Mouse (Mus musculus): ENCODE measurements around the gene Bin2.

Gene Bin2

GRCm38 (mm10) chr15:100651610-100652009, 17.7 kb downstream of the Bin2 start:
- DNase-seq (ENCODE audit: low read depth, low spot score), result no peak

GRCm38 (mm10) chr15:100650111-100650510, 19.2 kb downstream of the Bin2 start:
- DNase-seq (ENCODE audit: low read depth, low spot score), result no peak

GRCm38 (mm10) chr15:100646161-100646560, 23.2 kb downstream of the Bin2 start:
- DNase-seq (ENCODE audit: low read depth, low spot score), result no peak

GRCm38 (mm10) chr15:100642451-100642850, 26.9 kb downstream of the Bin2 start:
- no peak for DNase-seq (ENCODE audit: low read depth, low spot score)

GRCm38 (mm10) chr15:100641226-100641810, 28.0 kb downstream of the Bin2 start:
- DNase-seq (ENCODE audit: low read depth, low spot score), result no peak

- no peak for DNase-seq (ENCODE audit: low read depth, low spot score)
These were observed 29.2 kb downstream of the Bin2 start for GRCm38 (mm10) chr15:100639972-100640750.

GRCm38 (mm10) chr15:100637661-100638060, 31.7 kb downstream of the Bin2 start:
- DNase-seq (ENCODE audit: low read depth, low spot score), result no peak

- DNase-seq (ENCODE audit: low read depth, low spot score), result no peak
These were observed 32.5 kb downstream of the Bin2 start, which contains the start of gene Smagp for GRCm38 (mm10) chr15:100636700-100637501. Gene Smagp, minus strand, starts transcription at chr15:100636940.

GRCm38 (mm10) chr15:100635851-100636645, 33.3 kb downstream of the Bin2 start:
- no peak for DNase-seq (ENCODE audit: low read depth, low spot score)

- DNase-seq (ENCODE audit: low read depth, low spot score), result no peak
These were observed 34.1 kb downstream of the Bin2 start for GRCm38 (mm10) chr15:100635239-100635638.

GRCm38 (mm10) chr15:100633341-100633740, 36.0 kb downstream of the Bin2 start:
- no peak for DNase-seq (ENCODE audit: low read depth, low spot score)

- DNase-seq (ENCODE audit: low read depth, low spot score), result no peak
These were observed 37.0 kb downstream of the Bin2 start for GRCm38 (mm10) chr15:100632323-100632722.

- no peak for DNase-seq (ENCODE audit: low read depth, low spot score)
These were observed 37.7 kb downstream of the Bin2 start for GRCm38 (mm10) chr15:100631454-100632170.

GRCm38 (mm10) chr15:100630126-100630525, 39.2 kb downstream of the Bin2 start:
- DNase-seq (ENCODE audit: low read depth, low spot score), result no peak

- DNase-seq (ENCODE audit: low read depth, low spot score), result no peak
These were observed 40.6 kb downstream of the Bin2 start for GRCm38 (mm10) chr15:100628797-100629196.

- DNase-seq (ENCODE audit: low read depth, low spot score), result no peak
These were observed 41.5 kb downstream of the Bin2 start for GRCm38 (mm10) chr15:100627774-100628370.

GRCm38 (mm10) chr15:100627287-100627686, 42.1 kb downstream of the Bin2 start:
- DNase-seq (ENCODE audit: low read depth, low spot score), result no peak

- DNase-seq (ENCODE audit: low read depth, low spot score), result no peak
These were observed 44.9 kb downstream of the Bin2 start for GRCm38 (mm10) chr15:100624435-100624834.

GRCm38 (mm10) chr15:100623754-100624153, 45.6 kb downstream of the Bin2 start:
- DNase-seq (ENCODE audit: low read depth, low spot score), result no peak

- DNase-seq (ENCODE audit: low read depth, low spot score), result no peak
These were observed 47.2 kb downstream of the Bin2 start for GRCm38 (mm10) chr15:100622164-100622563.
